Mouse (Mus musculus) frontal cortex, postnatal 36 days (tissue): ENCODE measurements around the gene Pdlim4.
"Not testable (repeated sequence)": the region's sequence is repeated elsewhere in the genome, so short reads cannot be mapped to it uniquely, and the experiment has no call there.

ENCODE experiments used
- DNase-seq, 2 experiments: peaks; one replicate each; pipeline ENCODE4 v3.0.0; 2022; ENCODE audit warnings: low spot score in 2 of 2

The Pdlim4 gene

DNA sequence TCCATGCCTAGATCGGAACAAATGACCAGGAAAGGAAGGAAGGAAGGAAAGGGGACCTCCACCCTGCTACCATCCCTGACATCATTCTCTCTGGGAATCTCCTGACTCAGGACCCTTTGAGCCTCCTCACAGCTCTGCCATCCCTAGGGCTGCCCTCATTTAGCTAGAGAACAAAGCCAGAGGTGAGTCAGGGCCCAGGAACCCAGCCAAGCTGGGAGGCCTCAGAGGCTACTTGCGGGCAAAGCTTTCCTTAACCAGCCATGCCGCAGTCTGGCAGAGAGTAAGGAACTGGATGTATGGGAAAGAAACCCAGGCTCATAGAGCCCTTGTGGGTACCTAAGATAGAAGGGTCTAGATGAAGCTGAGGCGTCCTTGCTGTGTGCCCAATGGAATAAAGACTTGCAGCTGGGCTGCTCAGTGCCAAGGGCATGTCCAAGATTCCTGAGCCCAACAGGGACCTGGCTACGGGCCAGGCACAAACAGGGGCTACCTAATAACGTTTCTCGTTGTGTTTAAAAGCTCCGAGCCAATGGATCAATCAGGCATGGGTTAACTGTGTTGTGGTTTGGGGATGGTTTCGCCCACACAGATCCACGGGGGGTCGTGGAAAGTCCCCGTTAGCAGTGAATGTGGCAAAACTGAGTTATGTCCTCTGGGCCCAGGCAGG is 6.6 kb downstream of the Pdlim4 start:
- no peak for DNase-seq

DNA sequence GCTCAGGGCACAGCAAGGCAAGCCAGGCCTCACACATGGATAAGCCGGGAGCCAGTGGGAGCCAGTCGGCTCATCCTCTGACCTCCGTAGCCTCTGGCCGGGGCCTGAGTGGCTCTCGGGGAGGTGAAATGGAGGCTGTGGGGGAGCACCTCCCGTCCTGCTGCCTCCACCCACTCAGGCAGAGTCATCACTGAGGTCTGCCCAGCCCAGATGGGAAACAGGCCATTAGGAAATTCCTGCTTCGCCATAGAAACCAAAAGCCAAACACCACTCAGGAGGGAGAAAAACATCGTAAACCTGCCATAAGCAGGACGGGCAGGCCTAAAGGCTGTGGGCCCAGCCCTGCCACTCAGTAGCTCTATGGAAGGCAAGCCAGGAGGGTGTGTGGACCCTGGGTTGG is 8.5 kb downstream of the Pdlim4 start:
- DNase-seq = no peak

DNA sequence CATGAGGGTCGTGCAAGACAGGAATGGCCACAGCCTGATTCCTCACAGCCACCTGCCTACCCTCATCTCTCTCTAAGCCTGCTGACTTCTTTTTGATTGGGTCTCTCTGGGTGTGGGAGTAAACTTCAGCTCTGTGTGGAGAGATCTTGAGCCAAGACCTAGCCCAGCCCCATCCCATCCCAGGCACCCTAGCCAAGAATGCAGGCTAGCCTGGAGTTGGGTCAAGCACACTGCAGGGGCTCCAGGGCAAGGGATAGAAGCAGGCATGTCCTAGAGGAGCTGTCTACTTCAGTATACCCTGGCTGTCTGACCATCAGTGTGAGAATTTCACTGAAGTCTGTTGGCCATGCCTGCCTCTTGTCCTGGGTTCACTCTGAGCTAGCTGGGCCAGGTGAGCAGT is 9.3 kb downstream of the Pdlim4 start:
- DNase-seq = no peak

GRCm38 (mm10) chr11:54058643-54059042 is 10.2 kb downstream of the Pdlim4 start:
- peak in 1 of 2 experiments; percentile 39 for DNase-seq

- DNase-seq = no peak
These were observed 10.7 kb downstream of the Pdlim4 start for GRCm38 (mm10) chr11:54058056-54058617.

DNA sequence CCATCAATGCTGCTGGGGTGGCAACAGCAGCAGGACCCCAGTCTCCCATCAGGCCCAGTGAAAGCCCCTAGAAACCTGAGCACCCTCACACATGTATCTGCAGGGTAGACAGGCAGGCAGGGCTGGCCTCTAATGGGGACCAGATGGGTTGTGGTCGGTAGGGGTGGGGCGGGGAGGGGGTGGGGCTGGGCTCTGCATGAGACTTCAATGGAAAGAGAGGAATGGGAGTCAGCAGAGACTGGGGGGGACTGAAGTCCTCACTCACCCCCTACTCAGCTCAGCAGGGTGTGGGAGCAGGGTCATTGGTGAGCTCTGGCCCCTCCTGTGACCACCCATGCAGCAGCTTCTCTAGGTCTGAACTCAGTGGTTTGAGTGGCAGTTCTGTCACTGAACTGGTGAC is 11.4 kb downstream of the Pdlim4 start:
- no peak for DNase-seq

DNA sequence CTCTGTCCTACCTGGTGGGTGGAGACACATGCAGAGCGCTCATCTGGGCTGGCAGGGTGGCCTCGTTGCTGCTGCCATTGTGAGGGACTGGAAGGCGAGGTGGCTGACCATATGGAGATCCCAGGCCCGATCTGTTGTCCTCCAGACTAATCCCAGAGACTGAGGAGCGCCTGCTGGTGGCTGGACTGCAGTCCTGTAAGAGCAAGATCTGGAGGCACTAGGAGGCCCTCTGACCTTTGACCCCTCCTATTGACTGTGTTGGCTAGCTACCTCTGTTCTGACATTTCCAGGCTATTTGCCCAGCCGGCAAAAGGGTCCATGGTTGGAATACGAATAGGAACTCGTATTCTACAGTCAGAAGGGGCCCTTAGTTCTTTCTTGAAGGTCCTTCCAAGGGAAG is 12.7 kb downstream of the Pdlim4 start:
- DNase-seq = no peak

GRCm38 (mm10) chr11:54054257-54054656 is 14.6 kb downstream of the Pdlim4 start:
- DNase-seq = peak in 1 of 2 experiments; percentile 70

GRCm38 (mm10) chr11:54053090-54053489 is 15.7 kb downstream of the Pdlim4 start:
- no peak for DNase-seq

- no peak for DNase-seq
These were observed 16.7 kb downstream of the Pdlim4 start for GRCm38 (mm10) chr11:54052128-54052527.

DNA sequence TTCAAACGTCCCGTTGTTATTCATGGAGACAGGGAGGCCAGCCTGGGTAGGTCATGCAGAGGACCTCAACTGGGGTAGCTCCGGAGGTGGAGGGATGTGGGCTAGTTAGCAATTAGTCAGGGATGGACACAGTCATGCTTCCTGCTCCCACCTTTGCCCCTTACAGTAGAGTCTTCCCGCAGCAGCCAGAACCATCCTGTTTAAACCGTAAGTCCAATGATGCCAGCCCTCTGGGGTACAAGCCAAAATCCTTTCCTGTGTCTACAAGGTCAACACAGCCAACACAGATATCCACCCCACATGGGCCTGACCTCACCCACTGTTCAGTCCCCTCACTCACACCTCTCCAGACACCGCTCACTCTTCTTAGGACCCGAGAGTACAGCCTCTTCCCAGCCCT is 17.7 kb downstream of the Pdlim4 start:
- DNase-seq = no peak

DNA sequence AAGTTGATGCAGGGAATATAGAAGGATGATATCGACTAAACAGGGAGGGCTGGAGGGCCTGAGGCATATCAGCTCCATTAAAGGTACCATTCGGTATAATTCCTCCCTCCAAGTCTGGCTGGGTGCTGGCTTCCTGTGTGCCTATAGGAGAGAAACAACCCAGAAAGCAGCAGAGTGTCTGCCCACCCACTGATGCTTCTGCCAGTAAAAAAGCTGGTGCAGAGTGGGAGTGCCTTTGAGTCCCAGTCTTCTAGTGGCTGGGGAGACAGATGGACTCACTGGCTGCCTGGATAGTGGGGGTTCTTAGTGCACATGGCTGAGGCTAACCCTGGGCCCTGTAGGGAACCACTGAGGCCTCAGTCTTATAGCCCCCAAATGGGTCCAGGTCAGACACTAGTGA is 18.6 kb downstream of the Pdlim4 start:
- DNase-seq = peak in 1 of 2 experiments; percentile 45

DNA sequence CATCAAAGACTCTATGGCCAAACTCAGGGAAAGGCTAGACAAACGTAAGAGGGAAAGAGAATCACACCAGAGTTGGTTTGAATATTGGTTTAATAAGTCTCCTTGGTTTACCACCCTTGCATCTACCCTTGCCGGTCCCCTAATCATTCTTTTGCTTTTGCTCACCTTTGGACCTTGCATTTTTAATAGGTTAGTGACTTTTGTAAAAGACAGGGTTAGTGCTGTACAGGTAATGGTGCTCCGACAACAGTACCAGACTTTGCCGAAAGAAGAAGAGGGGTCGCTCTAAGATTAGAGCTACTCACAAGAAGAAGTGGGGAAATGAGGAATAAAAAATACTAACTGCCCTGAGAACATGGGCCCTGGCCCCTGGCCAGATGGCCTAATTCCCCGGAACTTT is 28.1 kb downstream of the Pdlim4 start:
- no peak for DNase-seq

GRCm38 (mm10) chr11:54032872-54033271 is 35.9 kb downstream of the Pdlim4 start:
- not testable (repeated sequence) for DNase-seq

GRCm38 (mm10) chr11:54028997-54029396 is 39.8 kb downstream of the Pdlim4 start:
- no peak for DNase-seq

DNA sequence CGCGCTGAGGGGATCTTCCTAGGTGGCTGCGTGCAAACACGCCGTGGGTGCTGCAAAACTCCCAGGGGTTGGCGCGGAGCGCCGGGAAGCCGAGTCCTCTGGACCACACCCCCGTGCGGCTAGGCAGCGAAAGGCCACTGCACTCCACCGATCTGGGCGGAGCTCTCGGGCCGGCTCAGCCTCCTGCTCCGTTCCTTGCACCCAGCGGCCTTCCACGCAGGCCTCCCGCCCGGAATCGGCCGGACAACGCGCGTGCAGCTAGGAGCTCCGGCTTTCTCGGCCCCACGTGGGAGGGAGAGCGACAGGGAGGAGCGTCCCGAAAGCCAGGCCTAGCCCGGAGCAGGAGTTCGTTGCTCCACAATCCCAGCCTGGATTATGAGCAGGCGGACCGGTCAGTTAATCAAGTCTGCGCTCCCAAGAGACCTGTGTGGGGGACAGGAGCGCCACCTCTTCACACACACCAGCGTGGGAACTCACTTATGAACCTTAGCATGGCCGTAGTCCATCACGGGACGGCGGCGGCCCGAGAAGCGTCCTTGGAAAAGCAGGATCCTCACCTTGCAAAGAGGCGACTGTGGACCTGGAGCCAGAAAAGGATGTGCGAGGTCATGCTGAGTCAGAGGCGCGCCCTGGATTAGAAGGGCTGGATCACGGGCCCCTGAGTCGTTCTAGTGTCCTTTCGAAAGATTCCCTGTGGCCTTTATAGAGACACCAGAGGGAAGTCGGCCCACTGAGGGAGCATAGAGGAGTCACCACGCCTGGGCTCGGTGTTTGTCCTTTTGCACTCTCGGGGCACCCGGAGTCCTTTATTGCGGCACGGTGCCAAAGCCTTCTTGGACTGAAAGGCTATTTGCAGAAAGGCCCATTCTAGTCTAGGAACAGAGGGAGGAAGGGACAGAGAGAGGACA is 40.5 kb downstream of the Pdlim4 start, which contains the start of gene Slc22a4:
Gene Slc22a4, minus strand, starts transcription at position 47 of the 908 bp plus-strand sequence.
- DNase-seq = peak; percentile 74 to 76

GRCm38 (mm10) chr11:54027131-54028043 is 41.4 kb downstream of the Pdlim4 start:
- no peak for DNase-seq

- no peak for DNase-seq
These were observed 42.2 kb downstream of the Pdlim4 start for GRCm38 (mm10) chr11:54026491-54027041.

DNA sequence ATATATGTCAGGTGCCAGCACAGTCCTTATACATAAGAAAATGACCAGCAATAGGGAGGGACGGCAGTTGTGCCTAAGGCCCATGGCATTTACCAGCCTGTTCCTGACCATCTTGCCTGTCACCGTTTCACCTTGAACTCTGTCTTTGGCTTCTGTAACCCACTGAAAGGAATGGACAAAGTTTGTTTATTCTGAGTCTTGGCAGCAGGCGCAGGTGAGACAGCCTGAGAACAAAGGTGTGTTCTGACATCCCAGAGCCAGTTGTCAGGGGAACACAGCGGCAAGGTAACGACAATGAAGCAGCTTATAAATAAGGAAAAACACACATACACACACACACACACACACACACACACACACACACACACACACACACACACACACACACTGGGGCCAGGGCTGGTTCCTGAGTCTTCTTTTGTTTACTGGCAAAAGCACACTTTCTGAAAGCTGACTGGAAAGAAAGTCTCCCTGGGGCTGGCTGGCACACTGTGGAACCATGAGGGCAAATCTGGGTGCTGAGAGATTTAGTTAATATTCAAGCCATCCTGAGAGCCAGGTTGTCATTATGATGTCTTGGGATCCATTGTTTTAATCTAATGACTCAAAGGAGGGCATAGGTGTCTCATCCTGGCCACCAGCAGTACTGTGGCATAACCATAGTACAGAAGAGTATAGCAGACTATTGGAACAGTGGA is 47.3 kb downstream of the Pdlim4 start:
- DNase-seq = no peak

- DNase-seq = no peak
These were observed 49.7 kb downstream of the Pdlim4 start for GRCm38 (mm10) chr11:54018893-54019732.
